In genomic region chr1:171994918-171995715, GRCm38 (mm10) we compare ENCODE assay signal across 17 mouse cellular contexts. TPM values are rescaled to one million over a fixed set of nuclear protein-coding genes. Genes with fewer than 3 reads are reported as not detected.
DNase-seq lines count a peak whose midpoint lies in the region; ATAC-seq and TF ChIP-seq lines count a peak whose summit lies in the region.
"Had no signal": no experiment of that assay in that cellular context is flagged by ENCODE, and none has a peak within 500 bp of the region (broad histone marks: within the 10 kb centered on the region; RNA-seq: fewer than 3 reads in every experiment).

No protein-coding gene starts in this region.

- H3K9ac ChIP-seq in liver, embryonic 14.5 days (replicated peaks), result no peak overlapping the region
- H3K9ac ChIP-seq: embryonic facial prominence, embryonic 13.5 days; neural tube, embryonic 13.5 days had no signal

- peaks cover 16% of the 10 kb centered on the region for H3K4me1 ChIP-seq in heart, embryonic 10.5 days
- H3K4me1 ChIP-seq in liver, embryonic 14.5 days (replicated peaks; ENCODE audit: control insufficient read depth in 2 of 2, insufficient read depth in 2 of 2, low read length in 1 of 2), result peaks cover 0 to 5% of the 10 kb centered on the region in 2 experiments; a peak in 2 of 4 replicates
- H3K4me1 ChIP-seq: embryonic facial prominence, embryonic 13.5 days; forebrain, embryonic 10.5 days; neural tube, embryonic 13.5 days had no signal

- no peak overlapping the region for H3K4me2 ChIP-seq in liver, embryonic 14.5 days (ENCODE audit: low read depth)
- H3K4me2 ChIP-seq: embryonic facial prominence, embryonic 13.5 days; neural tube, embryonic 13.5 days had no signal

- peak; percentile 63 for DNase-seq in heart, embryonic 10.5 days (ENCODE audit: low spot score)
- DNase-seq in heart, adult 8-10 months (ENCODE audit: low spot score), result no peak
- no peak for DNase-seq in liver, embryonic 14.5 days (ENCODE audit: low read depth in 3 of 3, low spot score in 3 of 3)
- DNase-seq in liver, result no peak
- peak; percentile 37 for DNase-seq in 416B (ENCODE audit: low read depth)
- no peak for DNase-seq in adrenal gland, postnatal 36 days
- no peak for DNase-seq in gastrocnemius, adult 18-20 months (ENCODE audit: low spot score)
- DNase-seq: kidney, postnatal 25 days; lung, adult 18-20 months; retina, postnatal 1 day had no signal

- TF ChIP-seq CTCF in liver, embryonic 14.5 days (IDR thresholded peaks at IDR 0.05; ENCODE audit: low read depth), result no peak

- H3K9me3 ChIP-seq in heart, embryonic 10.5 days, result no peaks in the 10 kb centered on the region
- H3K9me3 ChIP-seq in liver, embryonic 14.5 days (ENCODE audit: control insufficient read depth, low read length), result no peaks in the 10 kb centered on the region
- H3K9me3 ChIP-seq: embryonic facial prominence, embryonic 13.5 days; forebrain, embryonic 10.5 days; G1E; neural tube, embryonic 13.5 days had no signal

- peak; percentile 28; the same call in 1 of the 2 replicates for ATAC-seq in liver, embryonic 14.5 days (ENCODE audit: insufficient read depth)
- ATAC-seq in hematopoietic stem cell, adult 5-6 weeks (replicated peaks in 1 of 2; ENCODE audit: insufficient read depth in 1 of 2, low FRiP score in 2 of 2, low TSS enrichment in 1 of 2, low read depth in 1 of 2, poor library complexity in 2 of 2, severe bottlenecking in 2 of 2), result peak; percentile 48 to 49
- ATAC-seq: activated CD4-positive, CD25-positive, alpha-beta regulatory T cell, adult 4 months; intestine, embryonic 16.5 days had no signal

- no peaks in the 10 kb centered on the region for H3K27me3 ChIP-seq in heart, embryonic 10.5 days (ENCODE audit: insufficient read depth, poor library complexity, severe bottlenecking)
- H3K27me3 ChIP-seq in liver, embryonic 14.5 days (ENCODE audit: control insufficient read depth, insufficient read depth, low read length), result no peaks in the 10 kb centered on the region
- H3K27me3 ChIP-seq: embryonic facial prominence, embryonic 13.5 days; neural tube, embryonic 13.5 days had no signal

- H3K4me3 ChIP-seq in heart, embryonic 10.5 days, result no peak overlapping the region
- H3K4me3 ChIP-seq in liver, embryonic 14.5 days (ENCODE audit: insufficient read depth in 1 of 2, low read depth in 2 of 2, low read length in 2 of 2), result no peak overlapping the region
- H3K4me3 ChIP-seq: embryonic facial prominence, embryonic 13.5 days; forebrain, embryonic 10.5 days; neural tube, embryonic 13.5 days had no signal

- H3K27ac ChIP-seq in heart, embryonic 10.5 days, result peak overlapping the region; percentile 30; the same call in 1 of the 2 replicates
- H3K27ac ChIP-seq in liver, embryonic 14.5 days, result no peak overlapping the region
- H3K27ac ChIP-seq: embryonic facial prominence, embryonic 13.5 days; forebrain, embryonic 10.5 days; neural tube, embryonic 13.5 days had no signal

- no peaks in the 10 kb centered on the region for H3K36me3 ChIP-seq in heart, embryonic 10.5 days
- no peaks in the 10 kb centered on the region for H3K36me3 ChIP-seq in liver, embryonic 14.5 days (replicated peaks; ENCODE audit: control insufficient read depth, insufficient read depth, low read depth)
- H3K36me3 ChIP-seq: embryonic facial prominence, embryonic 13.5 days; G1E had no signal

- TF ChIP-seq EP300 in liver, embryonic 14.5 days (IDR thresholded peaks at IDR 0.05; ENCODE audit: low read depth), result no peak

- WGBS in heart, embryonic 10.5 days, result 69% methylated on average over 11 of the region's 11 CpGs
- 60% methylated on average over 11 of the region's 11 CpGs for WGBS in liver, embryonic 14.5 days (ENCODE audit: insufficient replicate concordance)

RNA-seq across cellular contexts. Expression of gene Vangl2, which starts 33.1 kb away (rescaled TPM):
- polyA plus RNA-seq in heart, embryonic 10.5 days (2016; fragmentation: Nextera tagmentation; extraction: Ambion mirVana), result 12.8 and 16.0 TPM in 2 replicates
- total RNA-seq in heart, adult 8-10 months (2022), result 1 to 10 TPM in 2 of 4 experiments, under 1 TPM in 2; 0.86 to 1.7 (median 1.1) TPM
- polyA plus RNA-seq in liver, embryonic 14.5 days (2012; rRNA removed), result 0.73 and 0.90 TPM in 2 replicates
- polyA plus RNA-seq in liver, embryonic 14.5 days (2014; fragmentation: Nextera tagmentation; extraction: Ambion mirVana), result 0.56 and 0.69 TPM in 2 replicates
- total RNA-seq in hematopoietic stem cell, adult 5-6 weeks (2017), result 5.2 TPM in 2 replicates
- total RNA-seq in adrenal gland, postnatal 36 days (2021), result 1 to 10 TPM; 2.5 to 5.7 TPM
- total RNA-seq in gastrocnemius, adult 18-20 months (2021), result under 1 TPM; 0.34 to 0.55 TPM
- polyA plus RNA-seq: G1E had no signal

Comparison
In these comparisons a context has a peak if more than half of its experiments do, and no peak if none do; other contexts are left out.
1. DNase-seq: peak in heart, embryonic 10.5 days (single experiment) and 416B (single experiment); none in heart, adult 8-10 months (single experiment), liver, embryonic 14.5 days (0 of 3), liver (single experiment), adrenal gland, postnatal 36 days (0 of 2) and gastrocnemius, adult 18-20 months (single experiment).